Mouse (Mus musculus) heart, embryonic 14.5 days (tissue): ENCODE measurements around the gene Spata32. TPM values are rescaled to one million over a fixed set of nuclear protein-coding genes. Genes with fewer than 3 reads are reported as not detected.

Experiments used
- ATAC-seq: fragments of 200-750 bp; cut with Nextera tagmentation; 2 replicates; pipeline ENCODE4 v1.8.0; 2017; ENCODE audit warnings: low read depth, moderate TSS enrichment; ENCODE audit not compliant: insufficient number of reproducible peaks, insufficient read depth, low FRiP score
- H3K27ac ChIP-seq, 2 experiments: fragments of 200-500 bp in 1 of 2; fragments of 300-500 bp in 1 of 2; sonication (generic) in 1 of 2; replicated peaks in 1 of 2; 2 replicates each; pipeline ENCODE4 v1.5.1; 2012 to 2014; ENCODE audit warnings: low read depth in 2 of 2, low read length in 2 of 2, control low read depth in 1 of 2, mild to moderate bottlenecking in 1 of 2, mixed read lengths in 1 of 2; ENCODE audit not compliant: control insufficient read depth in 1 of 2, insufficient read depth in 1 of 2
- H3K27me3 ChIP-seq: fragments of 300-500 bp; sonication (generic); 2 replicates; pipeline ENCODE4 v1.6.1; 2014; ENCODE audit warnings: mild to moderate bottlenecking, low read length, control low read depth; ENCODE audit not compliant: control insufficient read depth, insufficient read depth
- H3K36me3 ChIP-seq: fragments of 300-500 bp; sonication (generic); 2 replicates; pipeline ENCODE4 v1.6.1; 2014; ENCODE audit warnings: mild to moderate bottlenecking, control low read depth, low read length, mixed read lengths; ENCODE audit not compliant: control insufficient read depth, insufficient read depth
- H3K4me1 ChIP-seq, 2 experiments: fragments of 200-500 bp in 1 of 2; fragments of 300-500 bp in 1 of 2; sonication (generic) in 1 of 2; 2 replicates each; pipeline ENCODE4 v1.6.1; 2012 to 2014; ENCODE audit warnings: low read length in 2 of 2, control low read depth in 1 of 2, mixed read lengths in 1 of 2; ENCODE audit not compliant: control insufficient read depth in 2 of 2, insufficient read depth in 2 of 2
- H3K4me2 ChIP-seq: fragments of 300-500 bp; sonication (generic); 2 replicates; pipeline ENCODE4 v1.6.1; 2014; ENCODE audit warnings: mild to moderate bottlenecking, low read length
- H3K4me3 ChIP-seq, 2 experiments: fragments of 200-500 bp in 1 of 2; fragments of 300-500 bp in 1 of 2; sonication (generic) in 1 of 2; 2 replicates each; pipeline ENCODE4 v1.5.1; 2012 to 2014; ENCODE audit warnings: low read length in 2 of 2, mild to moderate bottlenecking in 2 of 2, control low read depth in 1 of 2, low read depth in 1 of 2, moderate library complexity in 1 of 2; ENCODE audit not compliant: control insufficient read depth in 1 of 2, insufficient read depth in 1 of 2
- H3K9ac ChIP-seq: fragments of 300-500 bp; sonication (generic); 2 replicates; pipeline ENCODE4 v1.6.1; 2014; ENCODE audit warnings: mild to moderate bottlenecking, low read length
- H3K9me3 ChIP-seq: fragments of 300-500 bp; sonication (generic); 2 replicates; pipeline ENCODE4 v1.6.1; 2016; ENCODE audit warnings: low read length, control low read depth; ENCODE audit not compliant: control insufficient read depth
- WGBS: fragments of 180-500 bp; shearing (Covaris S2); extraction: QIAGEN DNeasy Blood & Tissue Kit; methylation state at CpG from one replicate; pipeline ENCODE4 v1.1.7; 2014; 5-methylcytosine and 5-hydroxymethylcytosine counted together
- polyA plus RNA-seq: library from polyadenylated mRNA; unstranded; fragments of >200 nt; fragmentation: Nextera tagmentation; extraction: Ambion mirVana; gene quantifications from 2 replicates; pipeline ENCODE4 v1.2.1, GENCODE M21; 2014

Spata32 gene
- polyA plus RNA-seq, 1 experiment from 2014 or later, result not detected

DNA sequence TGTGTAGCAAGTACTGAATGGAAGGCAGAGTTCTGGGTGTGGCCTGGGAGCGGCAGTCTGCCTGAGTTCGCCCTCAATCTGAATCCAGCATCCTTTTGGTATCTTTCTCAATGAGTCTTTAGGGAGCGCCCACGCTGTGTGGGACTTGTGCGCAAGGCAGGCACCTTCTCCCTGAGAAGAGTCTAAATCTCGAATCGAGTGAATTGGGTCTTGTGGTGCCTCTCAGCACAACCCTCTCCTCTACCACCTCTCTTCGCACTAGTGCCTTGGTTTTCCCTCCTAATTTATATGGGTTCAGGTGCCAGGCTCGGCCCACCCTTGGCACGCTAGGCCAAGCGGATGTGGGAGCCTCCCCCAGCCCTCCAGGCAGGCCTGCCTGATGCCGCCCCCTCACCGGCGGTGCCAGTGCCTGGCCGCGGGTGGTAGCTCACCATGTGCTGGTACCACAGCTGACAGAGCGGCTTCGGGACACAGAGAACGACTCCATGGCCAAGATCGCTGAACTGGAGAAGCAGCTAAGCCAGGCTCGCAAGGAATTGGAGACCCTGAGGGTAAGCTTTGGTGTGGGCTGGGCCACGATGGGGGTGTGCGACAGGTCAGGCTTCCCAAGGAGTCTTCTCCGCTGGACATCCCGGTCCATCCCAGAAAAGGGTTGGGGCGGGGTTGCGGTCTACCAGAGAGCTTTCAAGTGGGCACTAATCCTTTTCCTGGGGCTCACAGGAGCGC lies 25.8 kb downstream of the Spata32 start:
- no peaks in the 10 kb centered on the region for H3K36me3 ChIP-seq
- no peaks in the 10 kb centered on the region for H3K9me3 ChIP-seq
- no peak overlapping the region for H3K9ac ChIP-seq
- no peak for ATAC-seq
- 19% methylated on average over 28 of the region's 28 CpGs for WGBS
- peaks cover 76% of the 10 kb centered on the region for H3K27me3 ChIP-seq
- H3K4me2 ChIP-seq, result peak overlapping the region; percentile 60
- H3K4me1 ChIP-seq, result peaks cover 0 to 3% of the 10 kb centered on the region in 2 experiments; a peak in 1 of 4 replicates
- no peak overlapping the region for H3K27ac ChIP-seq
- peak overlapping the region; percentile 25 to 29; a peak in 3 of 4 replicates for H3K4me3 ChIP-seq

DNA sequence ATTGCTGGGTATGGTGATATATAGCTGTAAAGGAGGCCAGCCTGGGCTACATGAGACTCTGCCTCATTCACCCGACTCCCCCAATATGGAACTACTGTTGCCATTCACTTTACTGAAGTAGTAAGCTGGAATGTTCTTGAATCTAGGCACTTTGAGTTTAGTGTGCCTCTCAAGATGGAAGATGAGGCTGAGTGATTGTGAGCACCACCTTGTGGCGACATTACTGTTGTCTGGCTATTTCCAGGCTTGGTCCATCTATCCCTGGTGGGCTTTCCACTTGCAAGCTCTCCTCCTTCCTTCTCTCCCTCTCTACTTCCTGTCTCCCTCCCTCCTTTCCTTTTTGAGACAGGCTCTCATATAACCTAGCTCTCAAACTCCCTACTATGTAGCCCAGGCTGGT lies 33.3 kb downstream of the Spata32 start:
- peaks cover 6% of the 10 kb centered on the region for H3K27me3 ChIP-seq
- no peaks in the 10 kb centered on the region for H3K4me1 ChIP-seq
- no peak overlapping the region for H3K4me3 ChIP-seq
- H3K9me3 ChIP-seq, result no peaks in the 10 kb centered on the region
- H3K9ac ChIP-seq, result no peak overlapping the region
- WGBS, result 29% methylated on average over 2 of the region's 2 CpGs
- no peak overlapping the region for H3K27ac ChIP-seq
- ATAC-seq, result no peak
- H3K36me3 ChIP-seq, result no peaks in the 10 kb centered on the region
- H3K4me2 ChIP-seq, result no peak overlapping the region

DNA sequence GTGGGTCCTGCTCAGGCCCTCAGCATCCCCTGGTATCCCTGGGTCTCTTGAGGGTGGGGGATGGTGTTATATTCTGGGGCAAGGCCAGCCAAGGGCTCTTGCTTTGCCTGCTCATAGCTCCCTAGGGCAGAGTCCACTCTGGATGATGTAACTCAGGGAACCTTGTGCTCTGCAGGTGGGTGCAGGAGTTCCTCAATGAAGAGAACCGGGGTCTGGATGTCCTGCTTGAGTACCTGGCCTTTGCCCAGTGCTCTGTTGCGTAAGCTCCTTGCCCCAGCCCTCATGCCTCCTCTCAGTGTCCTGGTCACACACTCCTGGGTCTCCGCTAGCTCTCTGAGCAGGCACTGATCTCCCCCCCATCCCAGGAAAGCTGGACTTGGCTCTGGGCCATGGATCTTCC lies 36.3 kb downstream of the Spata32 start:
- no peak overlapping the region for H3K27ac ChIP-seq
- ATAC-seq, result no peak
- H3K9ac ChIP-seq, result no peak overlapping the region
- 68% methylated on average over 3 of the region's 3 CpGs for WGBS
- H3K4me2 ChIP-seq, result no peak overlapping the region
- H3K27me3 ChIP-seq, result peaks cover 5% of the 10 kb centered on the region; the same call in 1 of the 2 replicates
- H3K36me3 ChIP-seq, result no peaks in the 10 kb centered on the region
- no peaks in the 10 kb centered on the region for H3K9me3 ChIP-seq
- H3K4me1 ChIP-seq, result peaks cover 12 to 14% of the 10 kb centered on the region in 2 experiments
- H3K4me3 ChIP-seq, result no peak overlapping the region

- Histone ChIP-seq H3K4me2 (no peak overlapping the region), H3K4me1 (peaks cover 16 to 18% of the 10 kb centered on the region in 2 experiments), H3K36me3 (no peaks in the 10 kb centered on the region), H3K27ac (no peak overlapping the region), H3K27me3 (peaks cover 5% of the 10 kb centered on the region; the same call in 1 of the 2 replicates), H3K9me3 (no peaks in the 10 kb centered on the region), H3K9ac (no peak overlapping the region), H3K4me3 (no peak overlapping the region)
- no peak for ATAC-seq
- 73% methylated on average over 9 of the region's 9 CpGs for WGBS
Measured at GRCm38 (mm10) chr11:103181349-103181748, 36.9 kb downstream of the Spata32 start.

GRCm38 (mm10) chr11:103180426-103180825 lies 37.8 kb downstream of the Spata32 start:
- peaks cover 5% of the 10 kb centered on the region; the same call in 1 of the 2 replicates for H3K27me3 ChIP-seq
- 77% methylated on average over 1 of the region's 1 CpGs for WGBS
- H3K9me3 ChIP-seq, result no peaks in the 10 kb centered on the region
- H3K4me2 ChIP-seq, result no peak overlapping the region
- H3K4me1 ChIP-seq, result peaks cover 16 to 18% of the 10 kb centered on the region in 2 experiments
- H3K36me3 ChIP-seq, result no peaks in the 10 kb centered on the region
- no peak for ATAC-seq
- H3K9ac ChIP-seq, result no peak overlapping the region
- no peak overlapping the region for H3K4me3 ChIP-seq
- H3K27ac ChIP-seq, result no peak overlapping the region

GRCm38 (mm10) chr11:103178748-103179147 lies 39.5 kb downstream of the Spata32 start:
- H3K4me3 ChIP-seq, result no peak overlapping the region
- WGBS, result 88% methylated on average over 8 of the region's 8 CpGs
- ATAC-seq, result no peak
- H3K27ac ChIP-seq, result no peak overlapping the region
- H3K9me3 ChIP-seq, result no peaks in the 10 kb centered on the region
- H3K27me3 ChIP-seq, result peaks cover 5% of the 10 kb centered on the region; the same call in 1 of the 2 replicates
- H3K4me2 ChIP-seq, result no peak overlapping the region
- no peak overlapping the region for H3K9ac ChIP-seq
- H3K4me1 ChIP-seq, result peaks cover 18 to 26% of the 10 kb centered on the region in 2 experiments
- H3K36me3 ChIP-seq, result no peaks in the 10 kb centered on the region

DNA sequence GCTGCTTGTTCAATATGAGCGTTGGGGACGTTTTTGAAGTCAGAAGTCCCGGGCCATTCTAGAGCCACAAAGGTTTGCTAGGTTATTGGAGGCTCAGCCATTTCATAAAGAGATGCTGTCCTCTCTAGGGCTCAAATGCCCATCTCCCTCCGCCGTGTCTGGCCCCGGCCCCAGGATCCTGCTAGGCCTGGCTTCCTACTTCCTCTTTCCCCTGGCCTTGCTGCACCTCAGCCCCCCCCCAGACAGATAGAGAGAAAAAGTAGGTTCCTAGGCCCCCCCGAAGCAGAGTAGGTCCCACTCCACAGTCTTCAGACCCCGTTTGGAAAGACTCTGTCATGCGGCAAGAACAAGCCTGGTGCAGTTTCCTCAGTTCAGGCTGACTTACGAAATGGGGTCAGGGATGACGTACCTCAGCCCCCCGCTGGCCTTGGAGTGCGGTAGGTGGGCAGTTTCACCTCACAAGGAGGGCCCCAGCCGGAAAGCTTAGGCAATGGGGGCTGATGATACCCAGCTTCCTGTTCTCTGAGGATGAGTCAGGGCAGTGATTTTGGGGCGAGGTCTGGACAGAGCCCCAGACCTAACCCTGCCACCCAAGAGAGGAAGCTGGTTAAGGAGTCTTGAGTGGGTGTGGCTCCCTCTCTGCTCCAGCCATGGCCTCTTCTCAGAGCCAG lies 40.3 kb downstream of the Spata32 start:
- Histone ChIP-seq H3K9ac (0 out of 2 replicates have a peak overlapping the region, but pooled peaks have one; percentile 36), H3K36me3 (no peaks in the 10 kb centered on the region), H3K4me1 (peaks cover 18 to 26% of the 10 kb centered on the region in 2 experiments), H3K27ac (peak overlapping the region; percentile 34 to 64; a peak in 2 of 4 replicates), H3K4me3 (no peak overlapping the region), H3K9me3 (no peaks in the 10 kb centered on the region), H3K27me3 (peaks cover 4% of the 10 kb centered on the region; the same call in 1 of the 2 replicates), H3K4me2 (peak overlapping the region; percentile 29; the same call in 1 of the 2 replicates)
- WGBS, result 79% methylated on average over 15 of the region's 15 CpGs
- no peak for ATAC-seq
